8 mouse cellular contexts compared by ENCODE assay signal in the genomic region with DNA sequence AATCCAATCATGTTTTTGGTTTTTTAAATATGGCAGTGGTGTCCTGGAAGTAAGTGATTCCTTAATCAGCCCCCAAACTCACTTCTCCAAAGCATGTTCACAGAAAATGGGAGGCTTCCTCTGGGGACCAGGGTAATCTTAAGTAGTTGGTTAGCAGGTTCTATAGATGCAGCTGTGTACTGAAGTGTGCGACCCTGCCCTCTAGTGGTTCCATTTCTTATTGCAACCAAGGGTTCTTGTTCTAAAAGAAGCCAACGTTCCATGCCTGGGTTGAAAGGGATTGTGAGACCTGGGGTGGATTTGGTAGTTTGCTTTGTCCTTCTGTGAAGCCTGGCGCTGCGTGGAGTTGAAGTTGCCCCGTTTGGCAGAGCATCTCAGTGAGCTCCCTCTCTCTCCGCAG. TPM values are rescaled to one million over a fixed set of nuclear protein-coding genes. Genes with fewer than 3 reads are reported as not detected.
A peak's percentile ranks its signal among the peaks of the same experiment; 100 is the strongest.
DNase-seq lines count a peak whose midpoint lies in the region; ATAC-seq and TF ChIP-seq lines count a peak whose summit lies in the region.

No protein-coding gene starts in this region.

- no peak overlapping the region for H3K9ac ChIP-seq in lung, embryonic 14.5 days

- peaks cover 42% of the 10 kb centered on the region for H3K79me2 ChIP-seq in C2C12 (ENCODE audit: control insufficient read depth, insufficient read depth)

- no peaks in the 10 kb centered on the region for H3K4me1 ChIP-seq in lung, embryonic 14.5 days (ENCODE audit: insufficient read depth)

- DNase-seq in adrenal gland, adult (ENCODE audit: inconsistent age in 2 of 2, low spot score in 1 of 2) = peak; percentile 75 to 92
- no peak for DNase-seq in adrenal gland, adult 8-10 months
- DNase-seq in c-Kit-negative CD71-positive TER-119-positive erythroid progenitor cells, embryonic 14.5 days (ENCODE audit: low read depth, low spot score) = peak; percentile 64
- DNase-seq in frontal cortex, postnatal 14 days (ENCODE audit: low spot score in 2 of 2) = peak; percentile 51 to 83
- peak; percentile 76 to 87 for DNase-seq in kidney, postnatal 36 days
- peak; percentile 95 for DNase-seq in lung, embryonic 14.5 days
- DNase-seq in right cerebral cortex, postnatal 36 days (ENCODE audit: low spot score in 2 of 2) = peak; percentile 62 to 67

- H3K36me3 ChIP-seq in C2C12 (ENCODE audit: control insufficient read depth, insufficient read depth) = peaks cover 88% of the 10 kb centered on the region
- peaks cover 86% of the 10 kb centered on the region for H3K36me3 ChIP-seq in lung, embryonic 14.5 days (ENCODE audit: insufficient read depth)

- H3K27ac ChIP-seq in lung, embryonic 14.5 days (ENCODE audit: low read depth) = no peak overlapping the region

- peaks cover 12% of the 10 kb centered on the region for H3K79me3 ChIP-seq in C2C12 (ENCODE audit: low read depth)

- H3ac ChIP-seq in C2C12 (ENCODE audit: control insufficient read depth, insufficient read length, low read depth) = no peak overlapping the region

- peak; percentile 22 for TF ChIP-seq CTCF in C2C12 (IDR thresholded peaks at IDR 0.05; ENCODE audit: control insufficient read depth, insufficient read depth, insufficient read length)
- TF ChIP-seq CTCF in lung, embryonic 14.5 days (IDR thresholded peaks at IDR 0.05; ENCODE audit: low read depth) = peak; percentile 91

- H3K9me3 ChIP-seq in lung, embryonic 14.5 days (ENCODE audit: low read depth, low read length) = no peaks in the 10 kb centered on the region

- no peaks in the 10 kb centered on the region for H3K27me3 ChIP-seq in C2C12 (ENCODE audit: control insufficient read depth, insufficient read depth, insufficient read length)
- no peaks in the 10 kb centered on the region for H3K27me3 ChIP-seq in lung, embryonic 14.5 days (ENCODE audit: insufficient read depth, low read length)

- no peak overlapping the region for H3K4me3 ChIP-seq in C2C12 (ENCODE audit: insufficient read depth, poor library complexity, severe bottlenecking)
- H3K4me3 ChIP-seq in lung, embryonic 14.5 days (ENCODE audit: low read depth, low read length) = no peak overlapping the region

- no peak for ATAC-seq in lung, embryonic 14.5 days (ENCODE audit: insufficient read depth)

- WGBS in lung, embryonic 14.5 days = 44% methylated on average over 6 of the region's 6 CpGs

- H3K4me2 ChIP-seq in lung, embryonic 14.5 days = no peak overlapping the region

TF ChIP-seq in C2C12, 6 proteins besides CTCF, POLR2A, EP300 and RAD21:
- TF ChIP-seq FOSL1 (IDR thresholded peaks at IDR 0.05; ENCODE audit: insufficient read depth, low read length, poor library complexity, severe bottlenecking) (no peak), MYOD1 (IDR thresholded peaks at IDR 0.05; ENCODE audit: control insufficient read depth, insufficient read length, low read depth) (no peak), MAX (IDR thresholded peaks at IDR 0.05) (no peak), MYOG (IDR thresholded peaks at IDR 0.05; ENCODE audit: control insufficient read depth, extremely low read depth, insufficient read length) (no peak), USF1 (IDR thresholded peaks at IDR 0.05; ENCODE audit: low read depth) (no peak), CEBPB (IDR thresholded peaks at IDR 0.05; ENCODE audit: low read depth) (no peak)

RNA-seq across cellular contexts. Expression of gene Dcakd, which starts 26.7 kb away (rescaled TPM):
- total RNA-seq in adrenal gland, adult 8-10 months (2022) = 10 to 100 TPM; 64.3 to 89.6 (median 75.5) TPM
- 185 TPM for polyA plus RNA-seq in C2C12 (2012; fragmentation: generic; extraction: Trizol)
- polyA plus RNA-seq in lung, embryonic 14.5 days (2014; fragmentation: Nextera tagmentation; extraction: Ambion mirVana) = 218 and 225 TPM in 2 replicates

RNA-seq across cellular contexts. Expression of gene Nmt1, which starts 26.8 kb away (rescaled TPM):
- 100 to 1,000 TPM; 102 to 113 (median 109) TPM for total RNA-seq in adrenal gland, adult 8-10 months (2022)
- polyA plus RNA-seq in C2C12 (2012; fragmentation: generic; extraction: Trizol) = 64.9 TPM
- 64.4 and 72.4 TPM in 2 replicates for polyA plus RNA-seq in lung, embryonic 14.5 days (2014; fragmentation: Nextera tagmentation; extraction: Ambion mirVana)

RNA-seq across cellular contexts. Expression of gene Plcd3, which starts 46.7 kb away (rescaled TPM):
- total RNA-seq in adrenal gland, adult 8-10 months (2022) = 10 to 100 TPM; 10.0 to 18.9 (median 13.6) TPM
- polyA plus RNA-seq in C2C12 (2012; fragmentation: generic; extraction: Trizol) = 27.6 TPM
- 1.0 and 2.5 TPM in 2 replicates for polyA plus RNA-seq in lung, embryonic 14.5 days (2014; fragmentation: Nextera tagmentation; extraction: Ambion mirVana)

RNA-seq across cellular contexts. Expression of gene Acbd4, which starts 46.7 kb away (rescaled TPM):
- total RNA-seq in adrenal gland, adult 8-10 months (2022) = 100 to 1,000 TPM; 114 to 181 (median 146) TPM
- polyA plus RNA-seq in C2C12 (2012; fragmentation: generic; extraction: Trizol) = 23.0 TPM
- 11.0 and 14.4 TPM in 2 replicates for polyA plus RNA-seq in lung, embryonic 14.5 days (2014; fragmentation: Nextera tagmentation; extraction: Ambion mirVana)
